Mouse (Mus musculus) liver, postnatal 0 days (tissue): ENCODE data around the gene Tns4. TPM values are rescaled to one million over a fixed set of nuclear protein-coding genes. Genes with fewer than 3 reads are reported as not detected.

Experiments used
- ATAC-seq: fragments of 200-750 bp; cut with Nextera tagmentation; 2 replicates; pipeline ENCODE4 v1.8.0; 2017; ENCODE audit warnings: mild to moderate bottlenecking, moderate library complexity
- DNase-seq: peaks from one replicate; pipeline ENCODE4 v3.0.0-alpha.2; 2016
- H3K27ac ChIP-seq: fragments of 300-500 bp; sonication (generic); 2 replicates; pipeline ENCODE4 v1.5.1; 2014; ENCODE audit warnings: antibody characterized with exemption, moderate library complexity, mild to moderate bottlenecking, low read depth
- H3K27me3 ChIP-seq: fragments of 300-500 bp; sonication (generic); 2 replicates; pipeline ENCODE4 v1.6.1; 2014; ENCODE audit warnings: low read length, control low read depth, mixed read lengths; ENCODE audit not compliant: insufficient read depth
- H3K36me3 ChIP-seq: fragments of 300-500 bp; sonication (generic); replicated peaks from 2 replicates; pipeline ENCODE4 v1.6.1; 2014; ENCODE audit warnings: mild to moderate bottlenecking, control low read depth, low read length, moderate library complexity, mixed read lengths; ENCODE audit not compliant: insufficient read depth
- H3K4me1 ChIP-seq: fragments of 300-500 bp; sonication (generic); 2 replicates; pipeline ENCODE4 v1.6.1; 2014; ENCODE audit warnings: antibody characterized with exemption, mild to moderate bottlenecking, control low read depth; ENCODE audit not compliant: insufficient read depth
- H3K4me2 ChIP-seq: fragments of 300-500 bp; sonication (generic); 2 replicates; pipeline ENCODE4 v1.6.1; 2014; ENCODE audit warnings: low read depth, mild to moderate bottlenecking, low read length, moderate library complexity, mixed read lengths
- H3K4me3 ChIP-seq: fragments of 300-500 bp; sonication (generic); 2 replicates; pipeline ENCODE4 v1.5.1; 2014; ENCODE audit warnings: low read depth, low read length
- H3K9ac ChIP-seq: fragments of 300-500 bp; sonication (generic); replicated peaks from 2 replicates; pipeline ENCODE4 v1.6.1; 2014; ENCODE audit warnings: mild to moderate bottlenecking, moderate library complexity
- H3K9me3 ChIP-seq: fragments of 300-500 bp; sonication (generic); 2 replicates; pipeline ENCODE4 v1.6.1; 2016; ENCODE audit warnings: mild to moderate bottlenecking, control low read depth, low read length, mixed read lengths
- CTCF ChIP-seq: sonication (generic); IDR thresholded peaks from 2 replicates; pipeline ENCODE4 v1.5.1; 2016; ENCODE audit warnings: antibody characterized with exemption, low read depth
- EP300 ChIP-seq: IDR thresholded peaks from 2 replicates; pipeline ENCODE4 v1.6.1; 2016; ENCODE audit warnings: antibody characterized with exemption, low read depth, mild to moderate bottlenecking
- WGBS: fragments of 180-500 bp; shearing (Covaris S2); extraction: QIAGEN DNeasy Blood & Tissue Kit; methylation state at CpG from one replicate; pipeline ENCODE4 v1.1.7; 2014; ENCODE audit not compliant: insufficient replicate concordance; 5-methylcytosine and 5-hydroxymethylcytosine counted together
- polyA plus RNA-seq: library from polyadenylated mRNA; unstranded; fragments of >200 nt; fragmentation: Nextera tagmentation; extraction: Ambion mirVana; gene quantifications from 2 replicates; pipeline ENCODE4 v1.2.1, GENCODE M21; 2015

Tns4 gene
- polyA plus RNA-seq, 1 experiment from 2014 or later: 0.31 TPM

GRCm38 (mm10) chr11:99096417-99096816 lies 7.3 kb upstream of the Tns4 start:
- DNase-seq: no peak
- TF ChIP-seq EP300: no peak
- no peak for TF ChIP-seq CTCF
- no peaks in the 10 kb centered on the region for H3K36me3 ChIP-seq
- no peaks in the 10 kb centered on the region for H3K27me3 ChIP-seq
- H3K9me3 ChIP-seq: no peaks in the 10 kb centered on the region; the same call in 1 of the 2 replicates
- H3K4me1 ChIP-seq: peaks cover 3% of the 10 kb centered on the region; the same call in 1 of the 2 replicates
- no peak overlapping the region for H3K9ac ChIP-seq
- 78% methylated on average over 4 of the region's 4 CpGs for WGBS
- no peak overlapping the region for H3K27ac ChIP-seq
- H3K4me3 ChIP-seq: no peak overlapping the region
- no peak for ATAC-seq
- no peak overlapping the region for H3K4me2 ChIP-seq

GRCm38 (mm10) chr11:99095759-99096158 lies 6.7 kb upstream of the Tns4 start:
- no peaks in the 10 kb centered on the region for H3K27me3 ChIP-seq
- H3K4me1 ChIP-seq: peaks cover 3% of the 10 kb centered on the region; the same call in 1 of the 2 replicates
- no peaks in the 10 kb centered on the region; the same call in 1 of the 2 replicates for H3K9me3 ChIP-seq
- H3K4me2 ChIP-seq: no peak overlapping the region
- H3K4me3 ChIP-seq: no peak overlapping the region
- whole genome bisulfite sequencing: 79% methylated on average over 4 of the region's 4 CpGs
- ATAC-seq (no peak), DNase-seq (no peak)
- no peak overlapping the region for H3K27ac ChIP-seq
- TF ChIP-seq EP300 (no peak), CTCF (no peak)
- no peaks in the 10 kb centered on the region for H3K36me3 ChIP-seq
- no peak overlapping the region for H3K9ac ChIP-seq

GRCm38 (mm10) chr11:99094911-99095676 lies 6.0 kb upstream of the Tns4 start:
- Histone ChIP-seq H3K27ac (no peak overlapping the region), H3K4me1 (peaks cover 3% of the 10 kb centered on the region; the same call in 1 of the 2 replicates), H3K4me3 (no peak overlapping the region), H3K36me3 (no peaks in the 10 kb centered on the region), H3K4me2 (no peak overlapping the region), H3K9me3 (no peaks in the 10 kb centered on the region; the same call in 1 of the 2 replicates), H3K27me3 (no peaks in the 10 kb centered on the region), H3K9ac (no peak overlapping the region)
- WGBS: 62% methylated on average over 2 of the region's 2 CpGs
- TF ChIP-seq EP300 (no peak), CTCF (no peak)
- no peak for DNase-seq
- ATAC-seq: no peak

GRCm38 (mm10) chr11:99093740-99094139 lies 4.6 kb upstream of the Tns4 start:
- Histone ChIP-seq H3K27me3 (no peaks in the 10 kb centered on the region), H3K4me3 (no peak overlapping the region), H3K36me3 (no peaks in the 10 kb centered on the region), H3K4me2 (no peak overlapping the region), H3K27ac (no peak overlapping the region), H3K9ac (no peak overlapping the region), H3K4me1 (no peaks in the 10 kb centered on the region), H3K9me3 (no peaks in the 10 kb centered on the region; the same call in 1 of the 2 replicates)
- ATAC-seq: no peak
- DNase-seq: no peak
- no peak for TF ChIP-seq EP300
- no peak for TF ChIP-seq CTCF
- 53% methylated on average over 7 of the region's 7 CpGs for WGBS

GRCm38 (mm10) chr11:99091666-99092065 lies 2.6 kb upstream of the Tns4 start:
- no peak overlapping the region for H3K4me3 ChIP-seq
- H3K27me3 ChIP-seq: no peaks in the 10 kb centered on the region
- no peaks in the 10 kb centered on the region; the same call in 1 of the 2 replicates for H3K9me3 ChIP-seq
- WGBS: 49% methylated on average over 2 of the region's 2 CpGs
- no peak for DNase-seq
- no peak overlapping the region for H3K27ac ChIP-seq
- TF ChIP-seq CTCF: no peak
- no peak for ATAC-seq
- no peak overlapping the region for H3K9ac ChIP-seq
- H3K4me1 ChIP-seq: no peaks in the 10 kb centered on the region
- H3K36me3 ChIP-seq: no peaks in the 10 kb centered on the region
- H3K4me2 ChIP-seq: no peak overlapping the region

GRCm38 (mm10) chr11:99090391-99090790 lies 1.3 kb upstream of the Tns4 start:
- WGBS: 71% methylated on average over 8 of the region's 8 CpGs
- Histone ChIP-seq H3K27ac (no peak overlapping the region), H3K27me3 (no peaks in the 10 kb centered on the region), H3K9ac (no peak overlapping the region), H3K36me3 (no peaks in the 10 kb centered on the region), H3K4me3 (no peak overlapping the region), H3K4me1 (no peaks in the 10 kb centered on the region), H3K9me3 (no peaks in the 10 kb centered on the region; the same call in 1 of the 2 replicates), H3K4me2 (no peak overlapping the region)
- TF ChIP-seq EP300 (no peak), CTCF (no peak)
- DNase-seq: no peak
- no peak for ATAC-seq

GRCm38 (mm10) chr11:99088486-99088885 lies 620 bp downstream of the Tns4 start:
- no peak overlapping the region for H3K27ac ChIP-seq
- no peak overlapping the region for H3K4me2 ChIP-seq
- H3K4me1 ChIP-seq: no peaks in the 10 kb centered on the region
- ATAC-seq (no peak), DNase-seq (no peak)
- no peaks in the 10 kb centered on the region for H3K36me3 ChIP-seq
- no peak for TF ChIP-seq EP300
- H3K9ac ChIP-seq: no peak overlapping the region
- no peaks in the 10 kb centered on the region for H3K27me3 ChIP-seq
- no peaks in the 10 kb centered on the region for H3K9me3 ChIP-seq
- WGBS: 54% methylated on average over 2 of the region's 2 CpGs
- no peak overlapping the region for H3K4me3 ChIP-seq
